Comparison of ENCODE assay signal across 25 mouse cellular contexts in the genomic region with DNA sequence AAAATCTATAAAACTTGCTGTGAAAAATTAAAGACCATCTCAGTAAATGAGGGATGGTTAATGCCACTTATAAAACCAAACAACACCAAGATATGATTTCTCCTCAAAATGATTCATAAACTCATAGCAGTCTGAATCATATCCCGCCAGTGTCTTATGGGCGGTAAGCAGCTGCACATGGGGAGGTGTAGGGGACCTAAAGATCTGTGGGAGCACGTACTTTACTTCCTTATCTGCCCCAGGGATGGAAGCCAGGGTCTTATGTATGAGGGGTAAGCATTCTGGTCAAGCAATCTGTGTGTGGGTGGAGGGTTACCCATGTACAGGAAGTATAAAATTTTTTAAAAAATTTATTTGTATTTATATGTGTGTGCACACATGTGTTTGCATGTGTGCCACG.
"Had no signal": no experiment of that assay in that cellular context is flagged by ENCODE, and none has a peak within 500 bp of the region (broad histone marks: within the 10 kb centered on the region; RNA-seq: fewer than 3 reads in every experiment).

No protein-coding gene starts in this region.

- H3K9me3 ChIP-seq: heart, embryonic 13.5 days; heart, embryonic 15.5 days; hindbrain, embryonic 13.5 days; hindbrain, embryonic 15.5 days; kidney, embryonic 15.5 days; limb, embryonic 13.5 days; limb, embryonic 15.5 days; liver, embryonic 12.5 days had no signal

- H3K4me2 ChIP-seq: heart, embryonic 11.5 days; heart, embryonic 13.5 days; heart, embryonic 15.5 days; hindbrain, embryonic 13.5 days; hindbrain, embryonic 15.5 days; kidney, embryonic 15.5 days; limb, embryonic 13.5 days; limb, embryonic 15.5 days; liver, embryonic 12.5 days had no signal

- ATAC-seq: hindbrain, postnatal 0 days; intestine, embryonic 16.5 days; liver, embryonic 12.5 days had no signal

- H3K36me3 ChIP-seq: heart, embryonic 13.5 days; heart, embryonic 15.5 days; hindbrain, embryonic 13.5 days; hindbrain, embryonic 15.5 days; kidney, embryonic 15.5 days; limb, embryonic 13.5 days; limb, embryonic 15.5 days had no signal

- H3K4me1 ChIP-seq: heart, embryonic 13.5 days had no signal

- DNase-seq: gastrocnemius, postnatal 14 days; gastrocnemius, postnatal 36 days; heart, adult 2 months; heart, postnatal 14 days; heart, postnatal 36 days; kidney, adult 11 months; kidney, adult 2 months; kidney, adult 9 months; kidney, postnatal 14 days; kidney, postnatal 36 days; layer of hippocampus, adult 9-11 months; layer of hippocampus, postnatal 36 days; left cerebral cortex, postnatal 4 days had no signal

- H3K9ac ChIP-seq: heart, embryonic 13.5 days; heart, embryonic 15.5 days; hindbrain, embryonic 13.5 days; hindbrain, embryonic 15.5 days; kidney, embryonic 15.5 days; limb, embryonic 13.5 days; limb, embryonic 15.5 days; liver, embryonic 12.5 days had no signal

- H3K4me3 ChIP-seq: heart, adult 2 months; heart, embryonic 13.5 days; heart, embryonic 15.5 days; hindbrain, embryonic 13.5 days; hindbrain, embryonic 15.5 days; kidney, embryonic 15.5 days; limb, embryonic 13.5 days; limb, embryonic 15.5 days; liver, embryonic 12.5 days had no signal

- H3K27me3 ChIP-seq: heart, embryonic 13.5 days; heart, embryonic 15.5 days; hindbrain, embryonic 13.5 days; hindbrain, embryonic 15.5 days; kidney, embryonic 15.5 days; limb, embryonic 13.5 days; limb, embryonic 15.5 days; liver, embryonic 12.5 days had no signal

- H3K27ac ChIP-seq: heart, adult 2 months; heart, embryonic 13.5 days; heart, embryonic 15.5 days; hindbrain, embryonic 13.5 days; hindbrain, embryonic 15.5 days; hindbrain, postnatal 0 days; kidney, embryonic 15.5 days; kidney, postnatal 0 days; limb, embryonic 13.5 days; limb, embryonic 15.5 days; liver, embryonic 12.5 days had no signal
